Mouse (Mus musculus) kidney, embryonic 16.5 days (tissue): ENCODE results near the gene Ppp1r14c. TPM values are rescaled to one million over a fixed set of nuclear protein-coding genes. Genes with fewer than 3 reads are reported as not detected.

ENCODE experiments used
- ATAC-seq: fragments of 200-750 bp; cut with Nextera tagmentation; 2 replicates; pipeline ENCODE4 v1.8.0; 2017; ENCODE audit warnings: moderate TSS enrichment; ENCODE audit not compliant: low FRiP score, low TSS enrichment
- H3K27ac ChIP-seq: fragments of 300-500 bp; sonication (generic); 2 replicates; pipeline ENCODE4 v1.5.1; 2014; ENCODE audit warnings: low read length
- H3K27me3 ChIP-seq: fragments of 300-500 bp; sonication (generic); 2 replicates; pipeline ENCODE4 v1.6.1; 2014; ENCODE audit warnings: low read length, control low read depth, mixed read lengths; ENCODE audit not compliant: insufficient read depth
- H3K36me3 ChIP-seq: fragments of 300-500 bp; sonication (generic); 2 replicates; pipeline ENCODE4 v1.6.1; 2014; ENCODE audit warnings: low read length, control low read depth, mixed read lengths; ENCODE audit not compliant: insufficient read depth
- H3K4me1 ChIP-seq: fragments of 300-500 bp; sonication (generic); 2 replicates; pipeline ENCODE4 v1.6.1; 2014; ENCODE audit warnings: low read length, control low read depth, mixed read lengths; ENCODE audit not compliant: insufficient read depth
- H3K4me2 ChIP-seq: fragments of 300-500 bp; sonication (generic); replicated peaks from 2 replicates; pipeline ENCODE4 v1.6.1; 2014; ENCODE audit warnings: low read depth, low read length
- H3K4me3 ChIP-seq: fragments of 300-500 bp; sonication (generic); 2 replicates; pipeline ENCODE4 v1.5.1; 2014; ENCODE audit warnings: mild to moderate bottlenecking, low read length
- H3K9ac ChIP-seq: fragments of 300-500 bp; sonication (generic); replicated peaks from 2 replicates; pipeline ENCODE4 v1.6.1; 2014; ENCODE audit warnings: low read length
- H3K9me3 ChIP-seq: fragments of 300-500 bp; sonication (generic); 2 replicates; pipeline ENCODE4 v1.6.1; 2016; ENCODE audit warnings: low read length, control low read depth
- WGBS: fragments of 180-500 bp; shearing (Covaris S2); extraction: QIAGEN DNeasy Blood & Tissue Kit; methylation state at CpG from one replicate; pipeline ENCODE4 v1.1.7; 2014; 5-methylcytosine and 5-hydroxymethylcytosine counted together
- polyA plus RNA-seq: library from polyadenylated mRNA; unstranded; fragments of >200 nt; fragmentation: Nextera tagmentation; extraction: Ambion mirVana; gene quantifications from 2 replicates; pipeline ENCODE4 v1.2.1, GENCODE M21; 2015

Ppp1r14c gene
- polyA plus RNA-seq, 1 experiment from 2014 or later, result 8.0 TPM

DNA sequence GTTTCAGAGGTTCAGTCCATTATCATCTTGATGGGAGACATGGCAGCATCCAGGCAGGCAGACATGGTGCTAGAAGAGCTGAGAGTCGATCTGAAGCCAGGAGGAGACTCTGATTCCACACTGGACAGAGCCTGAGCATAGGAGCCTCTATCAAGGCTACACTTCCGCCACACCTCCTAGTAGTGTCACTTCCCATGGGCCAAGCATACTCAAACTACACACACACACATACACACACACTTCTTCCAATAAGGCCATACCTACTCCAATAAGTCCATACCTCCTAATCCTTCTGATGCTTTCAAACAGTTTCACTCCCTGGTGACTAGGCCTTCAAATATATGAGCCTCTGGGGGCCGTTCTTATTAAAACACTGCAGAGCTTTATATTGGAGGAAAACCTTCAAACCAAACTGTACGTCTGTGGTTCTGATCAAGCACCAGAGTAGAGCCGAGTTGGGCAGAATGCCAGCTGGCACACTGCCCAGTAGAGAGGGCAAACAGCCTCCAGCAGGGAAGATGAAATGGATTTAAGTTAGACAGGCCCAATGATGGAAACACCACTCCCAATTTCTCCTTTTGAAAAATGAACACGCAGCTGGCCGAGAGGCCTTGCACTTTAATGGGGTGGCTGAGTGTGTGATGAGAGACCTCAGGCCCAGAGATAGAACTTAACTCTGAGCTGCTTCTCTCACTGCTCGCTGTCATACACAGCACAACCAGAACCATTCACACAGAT, 141.8 kb downstream of the Ppp1r14c start:
- no peak overlapping the region for H3K27ac ChIP-seq
- peak; percentile 67; the same call in 1 of the 2 replicates for ATAC-seq
- WGBS, result 57% methylated on average over 8 of the region's 8 CpGs

DNA sequence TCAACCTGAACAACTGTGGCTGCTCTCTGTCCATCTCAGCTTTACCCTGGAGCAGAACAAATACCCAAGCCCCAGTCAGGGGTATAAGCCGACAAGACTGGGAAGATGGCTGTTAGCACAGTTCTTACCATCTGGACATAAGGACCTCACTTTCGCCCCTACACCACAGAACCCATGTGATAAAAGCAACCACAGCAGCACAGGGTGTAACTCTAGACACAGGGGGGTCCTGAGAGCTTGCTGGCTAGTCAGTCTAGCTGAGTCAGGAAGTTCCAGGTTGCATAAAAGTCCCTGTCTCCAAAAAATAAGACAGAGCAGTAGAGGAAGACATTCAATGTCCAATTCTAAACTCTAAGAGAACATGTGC, 142.3 kb downstream of the Ppp1r14c start:
- no peaks in the 10 kb centered on the region; the same call in 1 of the 2 replicates for H3K4me1 ChIP-seq
- no peak overlapping the region for H3K4me3 ChIP-seq
- no peaks in the 10 kb centered on the region for H3K36me3 ChIP-seq
- H3K9ac ChIP-seq, result no peak overlapping the region
- no peaks in the 10 kb centered on the region for H3K9me3 ChIP-seq
- H3K4me2 ChIP-seq, result no peak overlapping the region
- no peak for ATAC-seq
- H3K27me3 ChIP-seq, result no peaks in the 10 kb centered on the region
- WGBS, result 66% methylated on average over 2 of the region's 2 CpGs
- no peak overlapping the region for H3K27ac ChIP-seq

More for the DNA sequence above, 141.8 kb downstream of the Ppp1r14c start:
- Histone ChIP-seq H3K4me3 (no peak overlapping the region), H3K4me1 (no peaks in the 10 kb centered on the region; the same call in 1 of the 2 replicates), H3K4me2 (no peak overlapping the region), H3K9ac (no peak overlapping the region), H3K36me3 (no peaks in the 10 kb centered on the region), H3K9me3 (no peaks in the 10 kb centered on the region), H3K27me3 (no peaks in the 10 kb centered on the region)

DNA sequence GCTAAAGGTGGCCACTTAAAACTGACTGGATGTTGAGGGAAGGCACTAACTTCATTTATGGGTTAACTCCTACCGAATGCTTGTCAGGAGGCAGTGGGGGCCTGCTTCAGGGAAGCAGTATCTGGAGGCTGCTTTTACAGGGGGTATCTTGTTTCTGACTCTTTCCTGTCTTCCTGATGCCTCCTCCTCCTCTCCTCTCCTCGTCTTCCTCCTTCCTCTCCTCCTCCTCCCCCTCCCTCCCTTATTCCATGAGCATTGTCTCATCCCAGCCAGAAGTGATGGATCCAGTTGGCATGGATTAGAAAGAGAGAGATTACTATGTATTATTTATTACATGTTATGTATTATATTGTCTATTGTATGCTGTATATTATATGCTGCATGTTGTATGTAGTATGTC, 142.9 kb downstream of the Ppp1r14c start:
- no peak for ATAC-seq
- no peaks in the 10 kb centered on the region; the same call in 1 of the 2 replicates for H3K4me1 ChIP-seq
- 13% methylated on average over 2 of the region's 2 CpGs for WGBS
- H3K9ac ChIP-seq, result no peak overlapping the region
- no peaks in the 10 kb centered on the region for H3K27me3 ChIP-seq
- no peak overlapping the region for H3K4me3 ChIP-seq
- H3K4me2 ChIP-seq, result no peak overlapping the region
- no peaks in the 10 kb centered on the region for H3K36me3 ChIP-seq
- no peaks in the 10 kb centered on the region for H3K9me3 ChIP-seq
- no peak overlapping the region for H3K27ac ChIP-seq

DNA sequence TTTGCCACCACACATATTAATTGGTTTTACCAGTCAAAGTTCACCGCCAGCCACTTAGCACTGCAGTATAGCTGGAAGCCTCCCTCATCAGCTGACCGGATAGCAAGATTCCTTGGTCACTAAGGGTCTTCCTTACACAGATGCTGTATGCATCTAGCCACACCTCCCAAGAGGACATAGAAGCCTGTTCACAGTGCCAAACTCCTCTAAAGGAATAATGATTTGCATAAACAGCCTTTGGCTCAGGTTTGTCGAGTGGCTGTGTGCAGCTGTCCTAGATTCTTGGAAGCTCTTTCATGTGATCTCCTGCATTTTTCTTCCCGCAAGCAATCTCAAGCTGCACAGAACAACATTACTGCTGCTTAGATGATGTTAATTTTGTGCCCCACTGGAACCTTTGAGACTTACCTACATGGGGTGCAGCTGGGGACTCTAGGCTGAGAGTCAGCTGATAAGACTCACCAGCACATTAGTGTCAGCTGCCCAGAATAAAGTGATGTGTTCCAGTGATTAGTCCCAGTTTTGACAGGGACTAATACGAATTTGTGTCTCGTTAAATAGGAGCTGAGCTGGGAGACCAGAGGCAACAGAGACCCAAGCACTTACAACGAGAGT, 143.9 kb downstream of the Ppp1r14c start:
- no peaks in the 10 kb centered on the region for H3K27me3 ChIP-seq
- H3K36me3 ChIP-seq, result no peaks in the 10 kb centered on the region
- H3K27ac ChIP-seq, result no peak overlapping the region
- ATAC-seq, result no peak
- WGBS, result 68% methylated on average over 7 of the region's 7 CpGs
- H3K9me3 ChIP-seq, result no peaks in the 10 kb centered on the region
- no peaks in the 10 kb centered on the region; the same call in 1 of the 2 replicates for H3K4me1 ChIP-seq
- no peak overlapping the region for H3K9ac ChIP-seq
- no peak overlapping the region for H3K4me2 ChIP-seq
- H3K4me3 ChIP-seq, result no peak overlapping the region

DNA sequence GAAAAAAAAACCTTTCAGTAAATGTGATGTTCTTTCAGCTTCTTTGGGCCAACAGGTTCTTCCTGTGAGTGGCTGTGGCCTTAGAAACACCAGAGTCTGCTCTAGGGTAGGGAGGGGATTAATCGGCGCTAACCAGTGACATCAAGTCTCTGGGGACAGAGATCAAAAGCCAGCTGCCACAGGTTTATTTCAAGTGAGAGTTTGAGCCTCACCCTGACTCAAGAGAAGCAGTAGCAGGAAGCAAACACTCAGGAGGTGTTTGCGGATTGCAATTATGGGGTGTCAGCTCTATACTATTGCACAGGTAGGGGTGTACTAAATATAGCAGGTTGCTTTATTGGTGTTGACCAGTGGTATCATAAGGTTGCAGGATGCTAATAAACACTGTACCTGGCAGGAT, 144.6 kb downstream of the Ppp1r14c start:
- Histone ChIP-seq H3K9ac (no peak overlapping the region), H3K4me2 (no peak overlapping the region), H3K4me1 (no peaks in the 10 kb centered on the region; the same call in 1 of the 2 replicates), H3K9me3 (no peaks in the 10 kb centered on the region), H3K4me3 (no peak overlapping the region), H3K27ac (no peak overlapping the region), H3K36me3 (no peaks in the 10 kb centered on the region), H3K27me3 (no peaks in the 10 kb centered on the region)
- WGBS, result 79% methylated on average over 3 of the region's 3 CpGs
- ATAC-seq, result no peak

DNA sequence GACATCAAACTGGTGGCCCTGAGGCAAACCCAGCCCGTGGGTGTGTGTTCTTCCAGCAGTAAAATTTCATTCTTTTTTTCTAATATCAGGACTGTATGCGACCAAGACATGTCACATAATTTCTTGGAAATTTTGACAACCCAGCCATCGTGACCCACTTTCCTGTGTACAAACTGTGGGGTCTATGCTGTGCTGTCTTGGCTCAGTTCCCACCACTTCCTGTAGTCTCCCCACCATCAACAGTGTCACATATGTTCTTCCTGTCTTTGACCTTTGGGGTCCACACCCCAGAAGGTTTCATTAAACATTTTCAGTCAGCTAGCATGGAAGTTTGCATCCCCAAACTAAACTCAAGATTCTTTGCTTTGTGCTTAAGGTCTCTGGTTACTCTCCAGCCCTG, 145.5 kb downstream of the Ppp1r14c start:
- H3K9me3 ChIP-seq, result no peaks in the 10 kb centered on the region
- no peaks in the 10 kb centered on the region for H3K36me3 ChIP-seq
- H3K27me3 ChIP-seq, result no peaks in the 10 kb centered on the region
- no peak overlapping the region for H3K4me2 ChIP-seq
- no peak overlapping the region for H3K9ac ChIP-seq
- no peaks in the 10 kb centered on the region; the same call in 1 of the 2 replicates for H3K4me1 ChIP-seq
- H3K4me3 ChIP-seq, result no peak overlapping the region
- WGBS, result 57% methylated on average over 3 of the region's 3 CpGs
- ATAC-seq, result no peak
- no peak overlapping the region for H3K27ac ChIP-seq

DNA sequence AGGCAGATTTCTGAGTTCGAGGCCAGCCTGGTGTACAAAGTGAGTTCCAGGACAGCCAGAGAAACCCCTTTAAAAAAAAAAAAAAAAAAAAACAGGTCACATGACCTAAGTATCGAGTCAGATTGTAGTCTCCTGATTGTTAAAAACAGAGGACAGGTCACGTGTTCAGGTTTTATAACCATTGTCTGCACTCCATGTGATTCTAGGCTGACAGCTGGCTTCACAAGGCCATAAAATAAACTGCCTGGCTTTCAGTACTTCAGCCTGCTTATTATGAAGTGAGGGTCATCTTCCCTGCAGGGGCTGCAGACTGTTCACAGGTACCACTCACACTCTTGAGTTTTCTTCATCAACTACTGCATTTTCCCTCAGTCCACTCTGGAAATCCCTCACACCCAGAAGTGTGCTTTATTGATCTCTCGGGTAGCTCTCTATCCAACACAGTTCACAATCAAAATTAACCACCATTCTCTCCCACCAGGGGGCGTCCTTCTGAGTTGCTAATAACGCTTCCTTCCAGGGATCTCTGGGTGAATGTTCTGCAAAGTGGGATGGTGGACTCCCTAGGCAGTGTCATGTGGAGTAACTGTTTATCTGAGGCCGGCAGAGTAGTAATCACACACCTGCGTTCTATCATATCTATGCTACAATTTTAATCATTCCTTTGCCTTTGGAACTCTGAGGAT, 146.9 kb downstream of the Ppp1r14c start:
- WGBS, result 77% methylated on average over 8 of the region's 8 CpGs
- H3K27me3 ChIP-seq, result no peaks in the 10 kb centered on the region
- H3K9ac ChIP-seq, result no peak overlapping the region
- H3K27ac ChIP-seq, result no peak overlapping the region
- ATAC-seq, result no peak
- H3K9me3 ChIP-seq, result no peaks in the 10 kb centered on the region
- no peak overlapping the region for H3K4me2 ChIP-seq
- H3K4me1 ChIP-seq, result no peaks in the 10 kb centered on the region; the same call in 1 of the 2 replicates
- H3K4me3 ChIP-seq, result no peak overlapping the region
- H3K36me3 ChIP-seq, result no peaks in the 10 kb centered on the region

DNA sequence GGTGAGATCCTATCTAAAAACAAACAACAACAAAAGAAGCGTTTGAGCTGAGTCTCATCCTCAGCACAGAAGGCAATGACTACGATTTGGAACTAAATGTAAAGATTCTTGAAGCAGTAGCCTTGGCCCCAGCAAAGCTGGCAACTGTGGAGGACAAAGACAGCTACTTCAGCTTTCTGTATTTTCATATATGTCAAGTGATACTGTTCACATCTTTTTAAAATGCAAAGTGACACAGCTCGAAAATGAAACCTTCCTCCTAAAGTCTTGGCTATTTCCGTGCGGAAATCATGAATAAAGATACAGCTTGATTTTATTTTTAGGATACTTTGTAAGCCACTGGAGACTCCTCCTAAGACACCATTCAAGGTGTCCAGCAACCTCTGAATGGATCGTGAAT, 148.1 kb downstream of the Ppp1r14c start:
- Histone ChIP-seq H3K27ac (no peak overlapping the region), H3K36me3 (no peaks in the 10 kb centered on the region), H3K4me3 (no peak overlapping the region), H3K27me3 (no peaks in the 10 kb centered on the region), H3K9ac (no peak overlapping the region), H3K9me3 (no peaks in the 10 kb centered on the region), H3K4me1 (no peaks in the 10 kb centered on the region), H3K4me2 (no peak overlapping the region)
- ATAC-seq, result no peak
- 75% methylated on average over 6 of the region's 6 CpGs for WGBS
